Mouse (Mus musculus) adrenal gland, postnatal 4 days (tissue): ENCODE data around the gene Gm10491. TPM values are rescaled to one million over a fixed set of nuclear protein-coding genes. Genes with fewer than 3 reads are reported as not detected.

Experiments
- DNase-seq, 2 experiments: peaks; one replicate each; pipeline ENCODE4 v3.0.0; 2021 to 2022; ENCODE audit warnings: low spot score in 2 of 2, mixed read lengths in 2 of 2
- total RNA-seq, 2 experiments: library from RNA; stranded (reverse); gene quantifications; 2 replicates each; pipeline ENCODE4 v1.2.3; 2021

Gm10491 gene
- total RNA-seq, 2 experiments from 2014 or later = not detected

DNA sequence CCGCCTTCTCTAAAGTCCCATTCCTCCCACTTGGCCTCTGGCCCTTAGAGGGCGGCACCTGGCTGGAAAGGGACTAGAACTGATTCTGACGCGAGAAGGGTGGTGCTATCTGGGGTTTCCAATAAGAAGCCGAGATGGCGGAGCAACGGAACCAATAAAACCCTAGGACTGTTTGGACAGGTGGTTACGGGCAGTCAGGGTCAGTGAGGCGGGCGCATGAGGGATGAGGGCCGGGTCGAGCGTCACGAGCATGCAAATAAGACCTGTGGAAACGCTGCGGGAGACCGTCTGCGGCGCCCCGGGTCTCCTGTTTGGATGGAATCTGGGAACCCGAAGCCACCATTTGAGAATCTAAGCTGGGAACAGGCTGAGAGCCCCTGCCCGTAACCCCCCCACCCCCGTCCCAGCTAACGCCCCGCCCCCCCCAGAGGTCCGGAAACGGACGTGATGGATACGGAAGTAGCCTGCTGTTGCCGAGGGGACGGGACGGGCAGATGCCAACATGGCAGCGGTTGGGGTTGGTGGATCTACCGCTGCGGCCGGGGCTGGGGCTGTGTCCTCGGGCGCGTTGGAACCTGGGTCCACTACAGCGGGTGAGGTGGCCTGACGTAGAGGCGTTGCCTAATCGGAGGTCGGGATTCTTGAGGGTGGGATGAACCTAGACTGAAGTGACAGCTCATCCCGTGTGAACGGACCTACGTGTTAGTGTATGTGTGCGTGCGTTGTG is 23.6 kb downstream of the Gm10491 start, which contains the start of gene Slc35a2:
TSS of gene Slc35a2 (plus strand) at position 188 of the 727 bp plus-strand sequence.
- DNase-seq = peak; percentile 30 to 60

DNA sequence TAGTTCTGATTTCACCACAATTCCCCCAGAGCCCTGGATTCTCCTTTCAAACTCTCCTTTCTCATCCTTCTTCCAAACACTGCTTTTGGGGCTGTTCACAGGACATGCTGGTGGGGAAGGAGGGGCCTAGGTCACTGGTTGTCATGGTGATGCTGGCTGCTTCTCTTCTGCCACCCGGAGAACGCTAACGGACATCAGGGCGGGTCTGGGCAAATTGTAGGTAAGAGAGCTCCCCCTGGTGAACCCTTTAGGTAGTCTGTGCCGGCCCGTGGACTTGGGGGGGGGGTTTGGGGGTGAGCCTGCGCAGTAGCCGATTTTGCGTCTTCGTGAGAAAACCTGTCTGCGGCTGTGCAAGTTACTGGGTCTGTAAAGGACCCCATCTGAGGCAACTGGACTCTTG is 27.8 kb downstream of the Gm10491 start:
- DNase-seq = peak in 1 of 2 experiments; percentile 36

DNA sequence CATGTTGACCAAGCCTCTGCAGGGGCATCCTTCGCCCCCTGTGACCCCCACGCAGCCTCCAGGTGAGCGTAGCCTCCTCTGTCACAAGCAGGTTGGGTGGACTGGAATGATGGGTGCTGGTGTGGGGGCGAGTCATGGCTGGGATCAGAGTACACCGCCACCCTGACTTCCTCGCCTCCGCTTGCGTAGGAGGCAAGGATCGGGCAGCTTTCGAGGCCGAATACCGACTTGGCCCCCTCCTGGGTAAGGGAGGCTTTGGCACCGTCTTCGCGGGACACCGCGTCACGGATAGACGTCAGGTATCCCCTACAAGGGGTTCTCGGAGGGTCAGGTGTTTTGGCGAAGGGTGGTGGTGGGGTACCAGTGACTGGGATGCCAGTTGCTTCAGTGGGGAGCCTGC is 29.1 kb downstream of the Gm10491 start:
- DNase-seq = no peak

DNA sequence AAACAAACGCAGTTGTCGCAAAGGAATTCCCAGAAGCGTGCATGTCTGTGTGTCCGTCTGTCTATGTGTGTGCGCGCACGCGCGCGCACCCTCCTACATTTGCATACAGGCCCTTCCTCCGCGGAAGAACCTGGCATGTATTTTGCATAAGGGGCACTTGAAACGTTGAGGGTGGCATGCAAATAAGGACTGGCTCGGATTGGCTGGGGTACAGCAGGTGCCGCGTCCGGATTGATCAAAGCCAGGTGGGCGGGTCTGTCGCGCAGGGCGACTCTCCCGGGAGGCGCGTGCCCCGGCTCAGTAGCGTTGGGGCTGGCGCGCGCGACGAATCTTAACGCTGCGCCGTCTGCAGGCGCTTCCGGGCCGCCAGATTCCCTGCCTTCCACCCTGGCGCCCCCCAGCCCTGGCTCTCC is 29.6 kb downstream of the Gm10491 start, which contains the start of gene Pim2:
TSS of gene Pim2 (plus strand) at position 256 of the 413 bp plus-strand sequence.
- DNase-seq = peak; percentile 36 to 57

DNA sequence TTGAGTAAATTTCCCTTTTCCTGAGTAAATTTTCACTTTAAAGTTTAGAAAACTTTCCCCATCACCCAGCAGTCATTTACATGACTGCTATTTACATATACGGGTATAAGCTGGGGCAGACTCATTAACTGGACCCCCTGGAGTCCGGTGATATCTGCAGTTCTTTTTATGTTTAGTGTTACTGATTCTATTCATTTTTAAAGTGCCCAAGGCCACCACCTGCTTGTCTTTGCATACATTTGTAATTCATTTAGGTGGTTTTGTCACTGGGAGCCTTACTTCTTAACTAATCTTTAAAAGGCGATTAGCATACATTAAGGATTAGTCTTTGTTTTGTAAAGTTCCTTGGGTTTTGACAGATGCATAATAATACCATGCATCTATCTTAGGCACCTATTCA is 37.8 kb downstream of the Gm10491 start:
- DNase-seq = no peak

DNA sequence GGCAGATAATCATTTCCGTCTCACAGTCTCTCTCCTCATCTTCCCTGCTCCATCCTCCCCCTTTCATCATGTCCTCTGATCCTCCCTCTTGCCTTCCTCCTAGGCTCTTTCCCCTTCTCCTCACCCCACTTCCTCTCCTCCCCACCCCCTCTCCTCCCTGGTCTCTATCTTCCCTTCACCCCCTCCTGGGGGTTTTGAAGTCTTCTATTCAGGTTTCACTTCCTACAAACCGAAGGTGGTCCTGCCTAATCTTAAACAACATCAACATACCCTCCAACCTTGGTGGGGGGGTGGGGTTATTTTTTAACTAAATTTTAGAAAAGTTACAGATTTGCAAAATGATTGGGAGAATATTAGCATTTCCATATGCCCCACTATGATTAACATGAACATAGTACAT is 39.1 kb downstream of the Gm10491 start:
- no peak for DNase-seq

DNA sequence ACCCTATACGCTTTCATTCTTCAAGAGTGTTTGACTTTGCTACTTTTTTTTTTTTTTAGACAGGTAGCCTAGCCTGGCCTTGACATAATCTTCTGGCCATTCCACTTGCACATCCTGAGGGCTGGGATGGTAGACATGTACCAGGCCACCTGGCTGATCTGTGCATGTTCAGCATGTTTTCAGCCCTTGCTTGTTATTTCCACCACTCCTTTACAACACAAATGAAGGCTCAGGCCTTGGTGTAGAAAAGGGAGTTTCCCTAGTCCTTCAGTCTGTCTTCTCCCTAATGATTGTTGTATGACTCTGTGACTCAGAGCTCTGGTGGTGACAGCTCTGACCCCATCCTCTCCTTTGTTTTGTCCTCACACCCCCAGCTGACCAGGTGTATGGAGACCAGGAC is 40.5 kb downstream of the Gm10491 start:
- no peak for DNase-seq

DNA sequence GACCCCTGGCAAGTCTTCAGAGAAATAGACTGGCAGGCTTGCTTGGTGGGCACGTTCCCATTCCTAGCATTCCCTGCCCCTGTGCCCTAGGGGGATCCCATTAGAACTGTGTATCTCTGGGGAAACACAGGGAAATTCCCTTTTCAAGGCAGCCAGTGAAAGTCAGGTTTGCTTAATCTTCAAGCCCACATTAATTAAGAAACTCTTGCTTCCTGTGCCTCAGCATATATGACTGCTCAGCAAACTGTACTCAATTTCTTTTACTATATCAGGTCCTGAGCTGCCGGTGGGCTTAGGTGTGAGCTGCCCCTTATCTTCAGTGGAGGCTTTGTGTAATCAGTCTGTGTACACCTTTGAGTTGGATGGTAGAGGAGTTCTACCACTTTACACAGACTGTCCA is 41.8 kb downstream of the Gm10491 start:
- no peak for DNase-seq

DNA sequence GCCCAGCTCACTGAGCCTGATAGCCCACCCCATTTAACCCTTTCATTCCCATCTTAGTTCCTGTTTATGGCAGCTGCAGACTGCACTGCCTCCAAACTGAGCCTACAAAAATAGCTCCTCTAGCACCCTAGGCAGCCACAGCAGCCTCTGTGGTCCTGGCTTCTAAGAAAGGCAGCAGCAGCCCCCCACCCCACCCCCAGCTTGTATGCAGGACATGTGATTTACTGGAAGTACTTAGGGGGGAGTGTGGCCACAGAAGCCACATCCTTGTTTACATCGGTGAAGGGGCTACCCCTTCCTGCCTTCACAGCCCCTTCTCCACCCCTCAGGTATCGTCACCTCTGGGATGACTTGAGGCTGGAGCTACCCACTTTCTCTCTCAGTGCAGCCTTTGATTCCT is 42.3 kb downstream of the Gm10491 start:
- DNase-seq = no peak

DNA sequence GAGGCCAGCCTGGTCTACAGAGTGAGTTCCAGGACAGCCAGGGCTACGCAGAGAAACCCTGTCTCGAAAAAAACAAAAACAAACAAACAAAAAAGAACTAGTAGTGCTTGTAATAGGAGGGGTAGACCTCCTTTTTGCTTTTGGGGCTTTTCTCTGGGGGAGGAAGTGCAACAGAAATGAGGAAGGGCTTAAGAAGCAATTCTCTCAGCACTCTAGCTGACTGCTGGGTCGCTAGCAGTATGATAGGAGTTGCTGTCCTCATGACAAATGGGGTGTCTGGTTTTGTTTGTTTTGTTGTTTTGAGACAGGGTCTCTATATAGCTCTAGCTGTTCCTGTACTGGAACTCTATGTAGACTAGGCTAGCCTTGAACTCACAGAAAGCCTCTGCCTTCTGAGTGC is 43.1 kb downstream of the Gm10491 start:
- DNase-seq = no peak

DNA sequence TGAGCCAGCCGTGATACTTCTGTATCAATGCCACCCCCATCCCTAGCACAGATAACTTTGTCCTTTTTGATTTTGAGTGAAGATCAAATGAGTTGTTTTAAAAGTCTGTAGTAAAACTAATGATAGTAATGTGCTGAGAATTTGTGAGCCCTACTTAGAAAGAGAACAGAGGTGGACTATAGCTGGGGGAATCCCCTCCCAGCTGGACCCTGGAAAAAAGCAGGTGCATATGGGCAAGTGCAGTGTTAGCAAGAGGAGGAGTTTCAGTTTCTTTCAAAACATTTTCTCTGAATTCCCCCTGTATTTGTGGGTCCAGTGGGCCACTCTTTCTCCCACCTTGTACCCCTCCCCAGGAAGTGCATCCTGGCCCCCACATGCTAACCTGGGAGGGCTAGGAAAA is 44.5 kb downstream of the Gm10491 start:
- DNase-seq = no peak

DNA sequence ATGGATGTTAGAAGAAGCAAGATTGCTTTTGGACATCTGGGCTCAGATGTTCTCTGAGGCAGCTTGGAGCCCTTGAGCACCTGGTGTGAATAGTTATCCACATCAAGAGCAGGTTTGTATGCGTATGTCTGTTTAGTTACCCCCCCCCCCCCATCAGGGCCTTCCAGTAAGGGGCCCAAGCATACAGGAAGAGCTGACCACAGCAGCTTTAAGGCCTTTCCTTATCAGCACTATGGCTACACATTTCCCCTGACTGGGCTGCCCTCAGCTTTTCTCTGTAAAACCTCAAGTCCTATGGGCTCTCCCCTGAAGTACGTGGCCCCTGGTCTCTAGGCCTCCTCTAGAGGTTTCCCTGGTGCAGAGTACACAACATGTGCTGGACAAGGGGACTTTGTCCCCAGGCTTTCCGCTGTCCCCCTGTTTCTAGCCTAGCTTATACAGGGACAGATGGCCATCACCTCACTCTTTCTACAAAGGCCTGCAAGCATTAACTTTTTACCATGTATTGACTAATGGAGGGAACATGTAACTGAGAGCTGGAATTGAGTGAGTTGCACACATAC is 48.4 kb downstream of the Gm10491 start:
- no peak for DNase-seq

Other genes starting within 250 kb of the Gm10491 start
- gene Plp2, start 236.4 kb downstream of the Gm10491 start, total RNA-seq = 100 to 1,000 TPM in 1 of 2 experiments, 10 to 100 TPM in 1; 87.4 to 102 TPM
- 1 to 10 TPM in 1 of 2 experiments, under 1 TPM in 1; 0.42 to 1.4 TPM for gene Magix, start 226.6 kb downstream of the Gm10491 start, total RNA-seq
- 10 to 100 TPM; 47.7 to 48.2 TPM for gene Gpkow, start 210.7 kb downstream of the Gm10491 start, total RNA-seq
- gene Wdr45, start 193.5 kb downstream of the Gm10491 start, total RNA-seq = 10 to 100 TPM; 68.0 to 75.4 TPM
- 1 to 10 TPM in 1 of 2 experiments, not detected in 1; 1.4 TPM for gene Gm45208, start 185.6 kb downstream of the Gm10491 start, total RNA-seq
- gene Praf2, start 179.4 kb downstream of the Gm10491 start, total RNA-seq = 10 to 100 TPM; 15.5 to 16.0 TPM
- gene Ccdc120, start 156.9 kb downstream of the Gm10491 start, total RNA-seq = 10 to 100 TPM in 1 of 2 experiments, 1 to 10 TPM in 1; 9.0 to 10.8 TPM
- 10 to 100 TPM; 39.9 to 41.0 TPM for gene Tfe3, start 145.3 kb downstream of the Gm10491 start, total RNA-seq
- gene Gripap1, start 118.1 kb downstream of the Gm10491 start, total RNA-seq = 10 to 100 TPM; 52.0 to 64.8 TPM
- gene Kcnd1, start 85.5 kb downstream of the Gm10491 start, total RNA-seq = 1 to 10 TPM; 2.2 to 3.6 TPM
- 10 to 100 TPM; 73.4 to 86.3 TPM for gene Otud5, start 66.5 kb downstream of the Gm10491 start, total RNA-seq
- 1 to 10 TPM; 8.1 to 9.5 TPM for gene Pim2, start 29.6 kb downstream of the Gm10491 start, total RNA-seq
- gene Slc35a2, start 23.8 kb downstream of the Gm10491 start, total RNA-seq = 10 to 100 TPM; 38.7 to 42.9 TPM
- gene Pqbp1, start 8.6 kb downstream of the Gm10491 start, total RNA-seq = 100 to 1,000 TPM; 108 to 111 TPM
- gene Timm17b, start 8.5 kb downstream of the Gm10491 start, total RNA-seq = 100 to 1,000 TPM in 1 of 2 experiments, 10 to 100 TPM in 1; 95.7 to 101 TPM
- not detected for gene Gm10490, start 1.7 kb upstream of the Gm10491 start, total RNA-seq
- 10 to 100 TPM; 63.6 to 65.7 TPM for gene Pcsk1n, start 12.0 kb upstream of the Gm10491 start, total RNA-seq
- gene Eras, start 20.8 kb upstream of the Gm10491 start, total RNA-seq = not detected
- 10 to 100 TPM; 29.9 to 38.9 TPM for gene Hdac6, start 40.1 kb upstream of the Gm10491 start, total RNA-seq
- gene Gata1, start 70.2 kb upstream of the Gm10491 start, total RNA-seq = 1 to 10 TPM; 2.0 to 3.4 TPM
- 1 to 10 TPM in 1 of 2 experiments, not detected in 1; 1.1 TPM for gene Glod5, start 110.7 kb upstream of the Gm10491 start, total RNA-seq
- 10 to 100 TPM; 28.9 to 30.0 TPM for gene Suv39h1, start 166.9 kb upstream of the Gm10491 start, total RNA-seq
- gene Was, start 182.7 kb upstream of the Gm10491 start, total RNA-seq = 1 to 10 TPM; 3.1 to 3.3 TPM
- gene Wdr13, start 225.1 kb upstream of the Gm10491 start, total RNA-seq = 10 to 100 TPM; 68.3 to 76.5 TPM
- gene Rbm3, start 238.0 kb upstream of the Gm10491 start, total RNA-seq = 100 to 1,000 TPM; 391 to 494 TPM